Mouse (Mus musculus): ENCODE measurements around the gene Gorasp2. TPM values are rescaled to one million over a fixed set of nuclear protein-coding genes. Genes with fewer than 3 reads are reported as not detected.

Gene Gorasp2
- polyA plus RNA-seq, 1 experiment = 81.5 TPM

DNA sequence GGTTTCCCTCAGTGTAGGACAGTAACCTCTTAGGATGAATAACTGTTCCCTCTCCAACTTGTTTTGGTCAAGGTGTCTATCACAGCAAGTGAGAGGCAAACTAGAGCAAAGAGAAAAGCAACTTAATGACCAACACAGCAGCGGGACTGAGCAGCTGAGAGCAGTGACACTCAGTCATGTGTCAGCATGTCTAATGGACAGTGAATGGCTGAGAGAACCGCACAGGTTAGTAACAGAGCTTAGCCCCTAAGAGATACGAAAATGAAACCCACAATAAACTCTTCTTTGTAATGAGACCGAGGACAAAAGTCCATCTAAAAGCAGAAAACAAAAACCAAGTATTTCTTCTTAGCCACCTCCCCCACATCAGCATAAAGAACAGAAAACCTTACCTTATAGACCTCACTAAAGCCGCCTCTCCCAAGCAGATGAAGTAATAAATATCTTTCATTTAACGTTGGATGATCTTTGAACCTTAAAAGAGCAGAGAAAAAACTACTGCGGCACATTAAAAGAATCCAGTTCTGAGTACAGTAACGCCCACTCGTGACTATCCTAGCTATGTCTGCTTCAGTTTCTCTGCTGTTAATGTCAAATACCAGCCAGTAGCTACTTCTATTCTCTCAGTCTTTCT is 62.4 kb downstream of the Gorasp2 start:
- TF ChIP-seq POLR2A (IDR thresholded peaks at IDR 0.05; ENCODE audit: borderline replicate concordance, insufficient read depth, low read length) (no peak), CTCF (IDR thresholded peaks at IDR 0.05; ENCODE audit: borderline replicate concordance, insufficient read depth, low read depth, low read length) (no peak)
- DNase-seq = no peak

DNA sequence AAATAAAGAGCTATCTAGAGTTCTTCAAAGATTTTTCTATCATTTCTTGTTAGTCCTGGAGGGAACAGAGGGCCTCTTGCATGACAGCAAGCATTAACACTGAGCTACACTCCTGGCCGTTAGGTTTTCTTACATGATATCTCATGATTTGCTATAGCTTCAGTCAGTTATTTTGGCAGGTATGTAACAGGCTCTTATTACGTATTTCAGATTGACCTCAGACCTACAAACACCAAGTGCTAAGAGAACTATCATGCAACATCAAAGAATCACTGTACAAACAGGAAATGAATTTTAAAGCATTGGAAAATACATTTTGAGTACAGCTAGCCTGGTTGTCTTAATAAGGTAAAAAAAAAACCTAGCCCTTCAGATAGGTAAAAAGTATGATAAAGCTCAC is 65.7 kb downstream of the Gorasp2 start:
- H3K27ac ChIP-seq (ENCODE audit: insufficient read depth, low read length) = no peak overlapping the region
- 91% methylated on average over 2 of the region's 2 CpGs for WGBS
- TF ChIP-seq POLR2A (IDR thresholded peaks at IDR 0.05; ENCODE audit: borderline replicate concordance, insufficient read depth, low read length) = no peak
- no peak for TF ChIP-seq CTCF (IDR thresholded peaks at IDR 0.05; ENCODE audit: borderline replicate concordance, insufficient read depth, low read depth, low read length)

More for the DNA sequence above, 62.4 kb downstream of the Gorasp2 start:
- H3K4me3 ChIP-seq (replicated peaks; ENCODE audit: insufficient read depth, low read depth, low read length) = no peak overlapping the region
- H3K27ac ChIP-seq (ENCODE audit: insufficient read depth, low read length) = no peak overlapping the region
- no peaks in the 10 kb centered on the region for H3K27me3 ChIP-seq (ENCODE audit: control insufficient read depth, insufficient read depth, low read length)
- no peaks in the 10 kb centered on the region for H3K4me1 ChIP-seq (ENCODE audit: control insufficient read depth, insufficient read depth, low read length)
- 92% methylated on average over 9 of the region's 9 CpGs for WGBS

DNA sequence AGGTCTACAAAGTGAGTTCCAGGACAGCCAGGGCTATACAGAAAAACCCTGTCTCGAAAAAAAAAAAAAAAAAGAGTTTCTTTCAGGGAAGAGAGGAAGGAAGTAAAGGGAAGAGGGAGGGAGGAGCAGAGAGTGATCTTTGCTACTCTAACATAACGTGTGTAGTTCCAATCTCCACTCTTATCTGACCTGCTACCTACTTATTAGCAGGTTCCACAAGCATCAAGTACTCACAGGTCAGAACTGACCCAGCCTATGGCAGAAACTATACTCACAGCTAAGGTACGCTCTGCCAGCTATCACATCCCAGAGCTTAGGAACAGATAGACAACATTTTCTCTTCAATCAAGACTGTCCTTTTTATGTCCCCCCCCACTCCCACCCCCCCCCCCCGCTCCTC is 74.2 kb downstream of the Gorasp2 start:
- no peaks in the 10 kb centered on the region for H3K27me3 ChIP-seq (ENCODE audit: control insufficient read depth, insufficient read depth, low read length)
- no peak for TF ChIP-seq CTCF (IDR thresholded peaks at IDR 0.05; ENCODE audit: borderline replicate concordance, insufficient read depth, low read depth, low read length)
- no peak for TF ChIP-seq POLR2A (IDR thresholded peaks at IDR 0.05; ENCODE audit: borderline replicate concordance, insufficient read depth, low read length)
- H3K27ac ChIP-seq (ENCODE audit: insufficient read depth, low read length) = no peak overlapping the region
- no peak overlapping the region for H3K4me3 ChIP-seq (replicated peaks; ENCODE audit: insufficient read depth, low read depth, low read length)
- no peaks in the 10 kb centered on the region for H3K4me1 ChIP-seq (ENCODE audit: control insufficient read depth, insufficient read depth, low read length)
- DNase-seq = no peak
- 90% methylated on average over 4 of the region's 4 CpGs for WGBS

More for the DNA sequence above, 65.7 kb downstream of the Gorasp2 start:
- Histone ChIP-seq H3K27me3 (ENCODE audit: control insufficient read depth, insufficient read depth, low read length) (no peaks in the 10 kb centered on the region), H3K4me3 (replicated peaks; ENCODE audit: insufficient read depth, low read depth, low read length) (no peak overlapping the region), H3K4me1 (ENCODE audit: control insufficient read depth, insufficient read depth, low read length) (no peaks in the 10 kb centered on the region)
- DNase-seq = no peak

DNA sequence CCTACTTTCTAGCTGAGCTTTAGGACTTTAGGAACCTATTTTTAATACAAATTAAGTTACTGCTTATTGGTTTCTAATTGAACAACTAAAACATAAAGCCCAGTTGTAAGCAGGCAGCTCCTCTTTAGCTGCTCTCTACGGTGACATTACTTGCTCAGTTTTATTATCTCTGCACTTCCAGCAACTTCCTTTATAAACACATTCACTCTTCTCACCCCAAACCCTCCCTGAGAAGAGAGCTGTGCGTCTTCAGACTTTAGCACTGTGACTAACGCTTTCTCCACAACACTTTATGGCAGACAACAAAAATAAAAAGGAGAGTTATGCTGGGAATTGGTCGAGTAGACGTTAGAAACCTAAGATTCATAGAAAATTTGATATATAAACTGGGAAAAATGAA is 74.6 kb downstream of the Gorasp2 start:
- TF ChIP-seq CTCF (IDR thresholded peaks at IDR 0.05; ENCODE audit: borderline replicate concordance, insufficient read depth, low read depth, low read length) (no peak), POLR2A (IDR thresholded peaks at IDR 0.05; ENCODE audit: borderline replicate concordance, insufficient read depth, low read length) (no peak)
- Histone ChIP-seq H3K27ac (ENCODE audit: insufficient read depth, low read length) (no peak overlapping the region), H3K4me3 (replicated peaks; ENCODE audit: insufficient read depth, low read depth, low read length) (no peak overlapping the region), H3K4me1 (ENCODE audit: control insufficient read depth, insufficient read depth, low read length) (no peaks in the 10 kb centered on the region), H3K27me3 (ENCODE audit: control insufficient read depth, insufficient read depth, low read length) (no peaks in the 10 kb centered on the region)
- DNase-seq = no peak
- WGBS = 86% methylated on average over 5 of the region's 5 CpGs

DNA sequence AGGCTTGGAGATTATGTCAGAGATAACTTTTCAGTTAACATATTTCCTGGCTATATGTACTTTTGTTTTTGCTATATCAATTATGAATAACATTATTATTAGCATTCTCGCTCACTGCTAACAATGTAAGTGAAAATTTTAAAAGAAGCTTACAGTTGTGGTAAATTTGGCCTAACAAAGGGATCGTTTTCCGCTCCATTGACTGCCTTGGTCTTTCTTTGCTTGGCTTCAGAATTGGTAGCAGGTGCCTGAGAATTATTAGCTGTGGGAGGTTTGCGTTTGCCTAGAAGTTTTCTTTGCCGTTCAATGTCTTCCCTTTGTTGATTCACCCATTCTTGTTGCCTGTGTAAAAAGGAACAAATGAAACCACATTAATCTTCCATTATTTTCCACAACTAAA is 80.5 kb downstream of the Gorasp2 start:
- H3K27ac ChIP-seq (ENCODE audit: insufficient read depth, low read length) = no peak overlapping the region
- WGBS = 44% methylated on average over 5 of the region's 5 CpGs
- TF ChIP-seq CTCF (IDR thresholded peaks at IDR 0.05; ENCODE audit: borderline replicate concordance, insufficient read depth, low read depth, low read length) (no peak), POLR2A (IDR thresholded peaks at IDR 0.05; ENCODE audit: borderline replicate concordance, insufficient read depth, low read length) (no peak)

DNA sequence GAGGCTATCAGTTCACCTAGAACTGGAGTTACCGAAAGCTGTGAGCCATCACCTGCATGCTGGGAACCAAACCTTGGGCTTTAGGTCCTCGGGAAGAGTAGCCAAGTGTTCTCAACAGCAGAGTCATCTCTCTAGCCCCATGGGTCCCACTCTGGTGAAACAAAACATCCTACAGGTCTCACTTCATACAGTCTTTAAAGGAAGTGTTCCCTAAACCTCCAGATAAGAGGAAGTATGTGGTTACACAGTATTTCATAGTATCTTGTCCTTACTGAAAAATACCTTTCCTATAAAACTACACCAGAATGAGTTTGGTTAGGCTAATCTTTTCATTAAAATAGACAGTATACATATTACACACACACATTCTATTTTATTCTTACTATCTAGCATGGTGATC is 81.2 kb downstream of the Gorasp2 start:
- no peak for TF ChIP-seq CTCF (IDR thresholded peaks at IDR 0.05; ENCODE audit: borderline replicate concordance, insufficient read depth, low read depth, low read length)
- TF ChIP-seq POLR2A (IDR thresholded peaks at IDR 0.05; ENCODE audit: borderline replicate concordance, insufficient read depth, low read length) = no peak
- no peak for DNase-seq
- 70% methylated on average over 2 of the region's 2 CpGs for WGBS
- H3K27me3 ChIP-seq (ENCODE audit: control insufficient read depth, insufficient read depth, low read length) = no peaks in the 10 kb centered on the region
- H3K4me3 ChIP-seq (replicated peaks; ENCODE audit: insufficient read depth, low read depth, low read length) = no peak overlapping the region
- H3K27ac ChIP-seq (ENCODE audit: insufficient read depth, low read length) = no peak overlapping the region
- no peaks in the 10 kb centered on the region; the same call in 1 of the 2 replicates for H3K4me1 ChIP-seq (ENCODE audit: control insufficient read depth, insufficient read depth, low read length)

More for the DNA sequence above, 80.5 kb downstream of the Gorasp2 start:
- H3K4me1 ChIP-seq (ENCODE audit: control insufficient read depth, insufficient read depth, low read length) = no peaks in the 10 kb centered on the region; the same call in 1 of the 2 replicates
- H3K27me3 ChIP-seq (ENCODE audit: control insufficient read depth, insufficient read depth, low read length) = no peaks in the 10 kb centered on the region
- no peak overlapping the region for H3K4me3 ChIP-seq (replicated peaks; ENCODE audit: insufficient read depth, low read depth, low read length)
- DNase-seq = no peak

DNA sequence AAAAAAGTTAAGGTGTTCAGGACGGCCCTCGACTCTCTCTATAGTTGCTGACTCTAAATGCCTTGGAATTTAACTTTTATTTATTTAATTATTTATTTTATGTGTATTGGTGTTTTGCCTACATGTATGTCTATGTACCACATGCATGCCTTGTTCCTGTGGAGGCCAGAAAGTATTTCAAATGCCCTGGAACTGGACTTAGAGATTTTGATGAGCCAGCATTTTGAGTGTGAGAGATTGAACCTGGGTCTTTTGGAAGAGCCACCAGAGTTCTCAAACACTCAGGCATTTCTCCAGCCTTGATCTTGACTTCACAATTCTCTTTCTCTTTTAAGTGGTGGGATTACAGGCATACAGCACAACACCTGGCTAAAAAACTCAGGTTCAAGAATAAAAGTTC is 90.3 kb downstream of the Gorasp2 start:
- no peak overlapping the region for H3K4me3 ChIP-seq (replicated peaks; ENCODE audit: insufficient read depth, low read depth, low read length)
- WGBS = 91% methylated on average over 2 of the region's 2 CpGs
- no peaks in the 10 kb centered on the region for H3K27me3 ChIP-seq (ENCODE audit: control insufficient read depth, insufficient read depth, low read length)
- no peak for DNase-seq
- no peak overlapping the region for H3K27ac ChIP-seq (ENCODE audit: insufficient read depth, low read length)
- TF ChIP-seq POLR2A (IDR thresholded peaks at IDR 0.05; ENCODE audit: borderline replicate concordance, insufficient read depth, low read length) (no peak), CTCF (IDR thresholded peaks at IDR 0.05; ENCODE audit: borderline replicate concordance, insufficient read depth, low read depth, low read length) (no peak)
- H3K4me1 ChIP-seq (ENCODE audit: control insufficient read depth, insufficient read depth, low read length) = no peaks in the 10 kb centered on the region

DNA sequence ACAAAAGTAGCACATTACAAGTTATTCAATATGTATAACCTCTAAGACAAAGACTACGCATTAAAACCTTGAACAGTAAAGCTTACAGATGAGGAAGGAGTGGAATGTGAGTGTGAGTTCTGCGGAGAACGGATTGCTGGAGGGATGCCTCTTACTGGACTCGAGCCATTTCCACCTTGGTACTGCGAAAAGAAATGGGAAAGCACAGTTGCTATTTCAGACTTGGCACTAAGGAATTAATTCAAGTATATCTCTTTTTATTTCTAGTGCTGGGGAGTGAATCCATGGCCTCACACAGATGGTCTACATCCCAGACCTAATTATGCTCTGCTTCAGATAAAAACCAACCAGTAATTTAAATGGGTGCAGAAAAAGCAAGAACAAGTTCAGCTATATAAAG is 90.8 kb downstream of the Gorasp2 start:
- no peak for TF ChIP-seq CTCF (IDR thresholded peaks at IDR 0.05; ENCODE audit: borderline replicate concordance, insufficient read depth, low read depth, low read length)
- TF ChIP-seq POLR2A (IDR thresholded peaks at IDR 0.05; ENCODE audit: borderline replicate concordance, insufficient read depth, low read length) = no peak
- DNase-seq = peak; percentile 17 to 27
- Histone ChIP-seq H3K4me3 (replicated peaks; ENCODE audit: insufficient read depth, low read depth, low read length) (no peak overlapping the region), H3K4me1 (ENCODE audit: control insufficient read depth, insufficient read depth, low read length) (no peaks in the 10 kb centered on the region), H3K27me3 (ENCODE audit: control insufficient read depth, insufficient read depth, low read length) (no peaks in the 10 kb centered on the region), H3K27ac (ENCODE audit: insufficient read depth, low read length) (no peak overlapping the region)
- WGBS = 32% methylated on average over 5 of the region's 5 CpGs

Other genes with a start within 250 kb of the Gorasp2 start
- gene Sp5, start 186.7 kb upstream of the Gorasp2 start, polyA plus RNA-seq (2012; rRNA removed) = 2.9 and 5.4 TPM in 2 replicates
- 0.80 and 1.6 TPM in 2 replicates for gene Erich2, start 152.8 kb upstream of the Gorasp2 start, polyA plus RNA-seq (2012; rRNA removed)
- gene Gad1, start 108.5 kb upstream of the Gorasp2 start, polyA plus RNA-seq (2012; rRNA removed) = 474 and 548 TPM in 2 replicates
- gene Gm26558, start 532 bp downstream of the Gorasp2 start, polyA plus RNA-seq (2012; rRNA removed) = 0.43 and 0.52 TPM in 2 replicates
- 28.2 and 30.4 TPM in 2 replicates for gene Tlk1, start 164.2 kb downstream of the Gorasp2 start, polyA plus RNA-seq (2012; rRNA removed)